Mouse (Mus musculus) forebrain, embryonic 15.5 days (tissue): ENCODE data around the gene Ikzf3. TPM values are rescaled to one million over a fixed set of nuclear protein-coding genes. Genes with fewer than 3 reads are reported as not detected.

Experiments
- ATAC-seq: fragments of 200-750 bp; cut with Nextera tagmentation; replicated peaks from 2 replicates; pipeline ENCODE4 v1.8.0; 2017; ENCODE audit warnings: mild to moderate bottlenecking, moderate TSS enrichment, moderate library complexity
- H3K27ac ChIP-seq: fragments of 300-500 bp; sonication (generic); replicated peaks from 2 replicates; pipeline ENCODE4 v1.5.1; 2015; ENCODE audit warnings: mild to moderate bottlenecking, inconsistent platforms
- H3K27me3 ChIP-seq: fragments of 300-500 bp; sonication (generic); 2 replicates; pipeline ENCODE4 v1.6.1; 2015; ENCODE audit warnings: inconsistent platforms
- H3K36me3 ChIP-seq: fragments of 300-500 bp; sonication (generic); 2 replicates; pipeline ENCODE4 v1.6.1; 2015; ENCODE audit warnings: mild to moderate bottlenecking, inconsistent platforms
- H3K4me1 ChIP-seq: fragments of 300-500 bp; sonication (generic); 2 replicates; pipeline ENCODE4 v1.6.1; 2015; ENCODE audit warnings: inconsistent platforms
- H3K4me2 ChIP-seq: fragments of 300-500 bp; sonication (generic); replicated peaks from 2 replicates; pipeline ENCODE4 v1.6.1; 2015; ENCODE audit warnings: mild to moderate bottlenecking, inconsistent platforms
- H3K4me3 ChIP-seq: fragments of 300-500 bp; sonication (generic); 2 replicates; pipeline ENCODE4 v1.5.1; 2015; ENCODE audit warnings: mild to moderate bottlenecking, inconsistent platforms
- H3K9ac ChIP-seq: fragments of 300-500 bp; sonication (generic); replicated peaks from 2 replicates; pipeline ENCODE4 v1.6.1; 2015; ENCODE audit warnings: mild to moderate bottlenecking, inconsistent platforms
- H3K9me3 ChIP-seq: fragments of 300-500 bp; sonication (generic); 2 replicates; pipeline ENCODE4 v1.6.1; 2016; ENCODE audit warnings: inconsistent platforms
- WGBS: fragments of 180-500 bp; shearing (Covaris S2); methylation state at CpG from one replicate; pipeline ENCODE4 v1.1.7; 2015; ENCODE audit warnings: mixed read lengths; 5-methylcytosine and 5-hydroxymethylcytosine counted together
- polyA plus RNA-seq: library from polyadenylated mRNA; unstranded; fragments of >200 nt; fragmentation: Nextera tagmentation; extraction: Ambion mirVana; gene quantifications from 2 replicates; pipeline ENCODE4 v1.2.1, GENCODE M21; 2015

The Ikzf3 gene
- polyA plus RNA-seq, 1 experiment from 2014 or later, result 0.10 TPM

- Histone ChIP-seq H3K9ac (no peak overlapping the region), H3K4me3 (no peak overlapping the region), H3K9me3 (no peaks in the 10 kb centered on the region), H3K27ac (no peak overlapping the region), H3K4me1 (no peaks in the 10 kb centered on the region), H3K4me2 (no peak overlapping the region), H3K36me3 (no peaks in the 10 kb centered on the region), H3K27me3 (no peaks in the 10 kb centered on the region)
- WGBS, result 68% methylated on average over 5 of the region's 5 CpGs
- no peak for ATAC-seq
Observed at GRCm38 (mm10) chr11:98428436-98428835, 117.4 kb downstream of the Ikzf3 start.

GRCm38 (mm10) chr11:98426592-98426991, 119.2 kb downstream of the Ikzf3 start:
- 96% methylated on average over 7 of the region's 7 CpGs for WGBS
- Histone ChIP-seq H3K27ac (no peak overlapping the region), H3K4me1 (no peaks in the 10 kb centered on the region), H3K9me3 (no peaks in the 10 kb centered on the region), H3K9ac (no peak overlapping the region), H3K27me3 (no peaks in the 10 kb centered on the region), H3K4me3 (no peak overlapping the region), H3K4me2 (no peak overlapping the region), H3K36me3 (no peaks in the 10 kb centered on the region)
- ATAC-seq, result no peak

GRCm38 (mm10) chr11:98418939-98419547, 126.8 kb downstream of the Ikzf3 start:
- H3K27ac ChIP-seq, result no peak overlapping the region
- H3K4me3 ChIP-seq, result no peak overlapping the region
- H3K9ac ChIP-seq, result no peak overlapping the region
- no peaks in the 10 kb centered on the region for H3K9me3 ChIP-seq
- no peaks in the 10 kb centered on the region for H3K27me3 ChIP-seq
- H3K4me1 ChIP-seq, result 0 out of 2 replicates have a peak, but pooled peaks cover 3% of the 10 kb centered on the region
- WGBS, result 85% methylated on average over 10 of the region's 10 CpGs
- H3K36me3 ChIP-seq, result no peaks in the 10 kb centered on the region
- H3K4me2 ChIP-seq, result no peak overlapping the region
- no peak for ATAC-seq

GRCm38 (mm10) chr11:98418273-98418672, 127.6 kb downstream of the Ikzf3 start:
- Histone ChIP-seq H3K9ac (no peak overlapping the region), H3K27ac (no peak overlapping the region), H3K4me1 (peaks cover 3% of the 10 kb centered on the region; the same call in 1 of the 2 replicates), H3K27me3 (no peaks in the 10 kb centered on the region), H3K9me3 (no peaks in the 10 kb centered on the region), H3K4me3 (no peak overlapping the region), H3K4me2 (no peak overlapping the region), H3K36me3 (no peaks in the 10 kb centered on the region)
- 74% methylated on average over 6 of the region's 6 CpGs for WGBS
- ATAC-seq, result no peak

GRCm38 (mm10) chr11:98417074-98417473, 128.8 kb downstream of the Ikzf3 start:
- Histone ChIP-seq H3K4me1 (peaks cover 14% of the 10 kb centered on the region), H3K27ac (no peak overlapping the region), H3K4me2 (no peak overlapping the region), H3K4me3 (no peak overlapping the region), H3K9me3 (no peaks in the 10 kb centered on the region), H3K36me3 (no peaks in the 10 kb centered on the region), H3K27me3 (0 out of 2 replicates have a peak, but pooled peaks cover 3% of the 10 kb centered on the region), H3K9ac (no peak overlapping the region)
- no peak for ATAC-seq
- WGBS, result 96% methylated on average over 1 of the region's 1 CpGs

Other genes with a start within 250 kb of the Ikzf3 start
- gene Neurod2, start 216.4 kb downstream of the Ikzf3 start, polyA plus RNA-seq, result 142 and 148 TPM in 2 replicates
- 49.6 and 60.4 TPM in 2 replicates for gene Ppp1r1b, start 197.6 kb downstream of the Ikzf3 start, polyA plus RNA-seq
- gene Stard3, start 187.7 kb downstream of the Ikzf3 start, polyA plus RNA-seq, result 53.2 and 56.5 TPM in 2 replicates
- gene Tcap, start 162.2 kb downstream of the Ikzf3 start, polyA plus RNA-seq, result 0.18 and 0.20 TPM in 2 replicates
- gene Pnmt, start 159.6 kb downstream of the Ikzf3 start, polyA plus RNA-seq, result 0.42 and 0.70 TPM in 2 replicates
- 6.5 and 7.7 TPM in 2 replicates for gene Pgap3, start 145.5 kb downstream of the Ikzf3 start, polyA plus RNA-seq
- 6.1 and 6.2 TPM in 2 replicates for gene Erbb2, start 133.6 kb downstream of the Ikzf3 start, polyA plus RNA-seq
- 259 and 263 TPM in 2 replicates for gene Mien1, start 107.0 kb downstream of the Ikzf3 start, polyA plus RNA-seq
- gene Grb7, start 99.6 kb downstream of the Ikzf3 start, polyA plus RNA-seq, result 0.42 and 0.61 TPM in 2 replicates
- gene Zpbp2, start 5.1 kb upstream of the Ikzf3 start, polyA plus RNA-seq, result 0.10 TPM in 1 of 2 replicates, not detected in the other
- gene Ormdl3, start 41.3 kb upstream of the Ikzf3 start, polyA plus RNA-seq, result 106 and 115 TPM in 2 replicates
- gene Lrrc3c, start 52.3 kb upstream of the Ikzf3 start, polyA plus RNA-seq, result not detected in 2 replicates
- gene Gm12355, start 79.6 kb upstream of the Ikzf3 start, polyA plus RNA-seq, result 0.52 and 0.83 TPM in 2 replicates
- not detected in 2 replicates for gene Gsdma3, start 80.3 kb upstream of the Ikzf3 start, polyA plus RNA-seq
- gene Gsdma2, start 100.7 kb upstream of the Ikzf3 start, polyA plus RNA-seq, result not detected in 2 replicates
- not detected in 2 replicates for gene Gsdma, start 118.3 kb upstream of the Ikzf3 start, polyA plus RNA-seq
- 209 and 213 TPM in 2 replicates for gene Psmd3, start 136.5 kb upstream of the Ikzf3 start, polyA plus RNA-seq
- not detected in 2 replicates for gene Csf3, start 155.2 kb upstream of the Ikzf3 start, polyA plus RNA-seq
- gene Med24, start 183.4 kb upstream of the Ikzf3 start, polyA plus RNA-seq, result 85.1 and 93.6 TPM in 2 replicates
- 164 and 166 TPM in 2 replicates for gene Thra, start 194.6 kb upstream of the Ikzf3 start, polyA plus RNA-seq
- 3.6 TPM in 2 replicates for gene Nr1d1, start 229.3 kb upstream of the Ikzf3 start, polyA plus RNA-seq
- 30.2 and 31.7 TPM in 2 replicates for gene Msl1, start 249.5 kb upstream of the Ikzf3 start, polyA plus RNA-seq